Mouse (Mus musculus) limb, embryonic 15.5 days (tissue): Measurements from ENCODE around the gene Ino80. TPM values are rescaled to one million over a fixed set of nuclear protein-coding genes. Genes with fewer than 3 reads are reported as not detected.
A peak's percentile ranks its signal among the peaks of the same experiment; 100 is the strongest.

Experiments used
- ATAC-seq: fragments of 200-750 bp; cut with Nextera tagmentation; 2 replicates; pipeline ENCODE4 v1.8.0; 2017; ENCODE audit warnings: low read depth, moderate TSS enrichment; ENCODE audit not compliant: insufficient number of reproducible peaks, low FRiP score, low TSS enrichment
- H3K27ac ChIP-seq: fragments of 300-500 bp; sonication (generic); 2 replicates; pipeline ENCODE4 v1.5.1; 2015; ENCODE audit warnings: moderate library complexity, mild to moderate bottlenecking, inconsistent platforms
- H3K27me3 ChIP-seq: fragments of 300-500 bp; sonication (generic); 2 replicates; pipeline ENCODE4 v1.6.1; 2015; ENCODE audit warnings: inconsistent platforms
- H3K36me3 ChIP-seq: fragments of 300-500 bp; sonication (generic); 2 replicates; pipeline ENCODE4 v1.6.1; 2015; ENCODE audit warnings: inconsistent platforms
- H3K4me1 ChIP-seq: fragments of 300-500 bp; sonication (generic); 2 replicates; pipeline ENCODE4 v1.6.1; 2015; ENCODE audit warnings: inconsistent platforms
- H3K4me2 ChIP-seq: fragments of 300-500 bp; sonication (generic); 2 replicates; pipeline ENCODE4 v1.6.1; 2015; ENCODE audit warnings: mild to moderate bottlenecking, inconsistent platforms
- H3K4me3 ChIP-seq: fragments of 300-500 bp; sonication (generic); 2 replicates; pipeline ENCODE4 v1.5.1; 2015; ENCODE audit warnings: mild to moderate bottlenecking, inconsistent platforms
- H3K9ac ChIP-seq: fragments of 300-500 bp; sonication (generic); 2 replicates; pipeline ENCODE4 v1.6.1; 2015; ENCODE audit warnings: inconsistent platforms
- H3K9me3 ChIP-seq: fragments of 300-500 bp; sonication (generic); 2 replicates; pipeline ENCODE4 v1.6.1; 2016; ENCODE audit warnings: inconsistent platforms
- WGBS: fragments of 180-500 bp; shearing (Covaris S2); methylation state at CpG from one replicate; pipeline ENCODE4 v1.1.7; 2015; 5-methylcytosine and 5-hydroxymethylcytosine counted together
- polyA plus RNA-seq: library from polyadenylated mRNA; unstranded; fragments of >200 nt; fragmentation: Nextera tagmentation; extraction: Ambion mirVana; gene quantifications from 2 replicates; pipeline ENCODE4 v1.2.1, GENCODE M21; 2015

The Ino80 gene
- polyA plus RNA-seq, 1 experiment from 2014 or later, result 4.0 TPM

- ATAC-seq, result no peak
- Histone ChIP-seq H3K27ac (no peak overlapping the region), H3K9ac (no peak overlapping the region), H3K4me3 (no peak overlapping the region), H3K36me3 (no peaks in the 10 kb centered on the region), H3K4me2 (no peak overlapping the region), H3K4me1 (no peaks in the 10 kb centered on the region), H3K9me3 (no peaks in the 10 kb centered on the region), H3K27me3 (no peaks in the 10 kb centered on the region)
- 38% methylated on average over 6 of the region's 6 CpGs for WGBS
Observed at GRCm38 (mm10) chr2:119344537-119345138, 132.8 kb downstream of the Ino80 start.

DNA sequence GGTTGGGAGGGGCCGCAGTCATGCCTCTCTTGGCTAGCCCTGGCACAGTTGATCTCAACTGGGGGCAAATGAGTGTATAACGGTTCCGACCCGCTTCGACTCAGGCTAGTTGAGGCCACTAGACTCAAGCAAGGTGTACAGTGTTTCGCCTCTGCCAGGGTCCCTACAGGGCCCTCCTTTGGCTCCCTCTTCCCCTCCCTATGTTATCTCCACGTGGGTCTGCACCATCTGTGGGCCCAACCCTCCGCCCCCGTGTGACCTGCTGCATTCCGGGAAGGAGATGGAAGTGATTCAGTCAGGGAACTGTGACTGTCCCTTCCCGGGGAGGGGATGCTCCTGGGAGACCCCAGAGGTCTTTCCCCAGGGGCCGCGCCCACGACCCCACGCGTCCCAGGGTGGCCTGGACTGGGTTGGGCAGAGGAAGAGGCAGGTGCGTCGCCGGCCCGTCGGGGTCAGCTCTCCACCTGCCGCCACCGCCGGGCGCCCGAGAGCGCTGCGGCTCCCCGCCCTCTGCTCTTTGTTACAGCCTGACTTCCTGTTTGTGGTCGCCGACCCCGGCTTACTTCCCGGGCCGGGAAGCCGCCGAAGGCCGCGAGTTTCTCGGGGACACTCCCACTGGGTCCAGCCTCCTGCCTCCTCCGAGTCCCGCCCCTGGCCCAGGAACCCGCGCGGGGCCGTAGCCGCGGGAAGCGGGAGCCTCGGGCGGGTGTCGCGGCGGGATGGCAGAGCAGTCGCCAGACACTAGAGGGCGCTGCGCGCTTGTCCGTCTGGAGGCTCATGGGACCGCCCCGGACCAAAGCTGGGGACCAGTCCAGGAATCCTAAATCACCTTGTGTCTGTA, 139.8 kb downstream of the Ino80 start:
- Histone ChIP-seq H3K36me3 (no peaks in the 10 kb centered on the region), H3K4me2 (peak overlapping the region; percentile 76), H3K27ac (0 out of 2 replicates have a peak overlapping the region, but pooled peaks have one; percentile 0), H3K9ac (peak overlapping the region; percentile 49; the same call in 1 of the 2 replicates), H3K4me1 (peaks cover 6% of the 10 kb centered on the region; the same call in 1 of the 2 replicates), H3K9me3 (no peaks in the 10 kb centered on the region), H3K4me3 (peak overlapping the region; percentile 52), H3K27me3 (no peaks in the 10 kb centered on the region)
- peak; percentile 80 for ATAC-seq
- WGBS, result 7% methylated on average over 60 of the region's 60 CpGs

DNA sequence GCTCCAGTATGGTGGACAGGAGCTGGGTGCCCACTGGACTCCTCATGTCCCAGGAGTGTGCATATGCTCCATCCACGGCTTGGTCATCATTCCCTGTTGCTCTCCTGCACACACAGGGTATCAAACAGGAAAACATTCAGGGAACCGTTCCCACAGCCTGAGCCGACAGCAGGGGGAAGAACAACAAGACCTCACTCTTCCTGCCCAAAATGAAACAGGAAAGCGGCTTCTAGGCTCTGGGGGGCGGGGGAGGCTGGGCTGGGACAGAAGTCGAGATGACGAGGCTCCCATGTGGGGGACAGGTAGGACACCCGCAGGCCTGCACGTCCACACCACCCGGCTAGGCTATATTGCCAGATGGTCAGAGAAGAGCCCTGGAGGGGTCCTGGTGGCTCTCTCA, 141.0 kb downstream of the Ino80 start:
- H3K4me1 ChIP-seq, result peaks cover 6% of the 10 kb centered on the region; the same call in 1 of the 2 replicates
- peaks cover 9% of the 10 kb centered on the region for H3K27me3 ChIP-seq
- H3K9ac ChIP-seq, result no peak overlapping the region
- no peaks in the 10 kb centered on the region for H3K36me3 ChIP-seq
- WGBS, result 59% methylated on average over 10 of the region's 10 CpGs
- H3K4me3 ChIP-seq, result no peak overlapping the region
- H3K27ac ChIP-seq, result no peak overlapping the region
- no peaks in the 10 kb centered on the region for H3K9me3 ChIP-seq
- no peak for ATAC-seq
- no peak overlapping the region for H3K4me2 ChIP-seq

DNA sequence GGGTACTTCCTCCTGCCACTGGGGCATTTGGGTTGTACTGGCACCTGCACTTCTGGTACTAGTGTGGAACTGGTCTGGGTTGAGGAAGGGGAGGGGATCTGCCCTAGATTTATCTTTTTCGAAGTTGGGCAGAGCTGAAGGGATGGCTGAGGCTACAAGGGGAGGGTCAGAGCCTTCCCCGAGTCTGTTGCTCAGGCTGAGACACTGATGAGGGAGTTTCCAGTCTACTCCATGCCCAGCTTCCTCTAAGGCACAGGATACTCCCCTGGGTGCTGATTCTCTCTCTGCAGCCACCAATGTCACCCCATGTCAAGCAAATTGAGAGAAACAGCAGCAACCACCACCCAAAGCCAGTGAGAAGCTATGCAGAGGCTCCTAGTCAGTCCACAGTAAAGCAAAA, 141.5 kb downstream of the Ino80 start:
- Histone ChIP-seq H3K4me2 (no peak overlapping the region), H3K9ac (no peak overlapping the region), H3K27me3 (peaks cover 14% of the 10 kb centered on the region), H3K4me1 (peaks cover 6% of the 10 kb centered on the region; the same call in 1 of the 2 replicates), H3K9me3 (no peaks in the 10 kb centered on the region), H3K4me3 (no peak overlapping the region), H3K36me3 (no peaks in the 10 kb centered on the region), H3K27ac (no peak overlapping the region)
- ATAC-seq, result no peak
- WGBS, result 78% methylated on average over 2 of the region's 2 CpGs

GRCm38 (mm10) chr2:119335535-119335934, 142.0 kb downstream of the Ino80 start:
- no peaks in the 10 kb centered on the region for H3K36me3 ChIP-seq
- peaks cover 6% of the 10 kb centered on the region; the same call in 1 of the 2 replicates for H3K4me1 ChIP-seq
- no peak overlapping the region for H3K9ac ChIP-seq
- H3K4me3 ChIP-seq, result no peak overlapping the region
- no peak overlapping the region for H3K4me2 ChIP-seq
- H3K27ac ChIP-seq, result no peak overlapping the region
- 86% methylated on average over 1 of the region's 1 CpGs for WGBS
- no peak for ATAC-seq
- no peaks in the 10 kb centered on the region for H3K9me3 ChIP-seq
- peaks cover 19% of the 10 kb centered on the region for H3K27me3 ChIP-seq

DNA sequence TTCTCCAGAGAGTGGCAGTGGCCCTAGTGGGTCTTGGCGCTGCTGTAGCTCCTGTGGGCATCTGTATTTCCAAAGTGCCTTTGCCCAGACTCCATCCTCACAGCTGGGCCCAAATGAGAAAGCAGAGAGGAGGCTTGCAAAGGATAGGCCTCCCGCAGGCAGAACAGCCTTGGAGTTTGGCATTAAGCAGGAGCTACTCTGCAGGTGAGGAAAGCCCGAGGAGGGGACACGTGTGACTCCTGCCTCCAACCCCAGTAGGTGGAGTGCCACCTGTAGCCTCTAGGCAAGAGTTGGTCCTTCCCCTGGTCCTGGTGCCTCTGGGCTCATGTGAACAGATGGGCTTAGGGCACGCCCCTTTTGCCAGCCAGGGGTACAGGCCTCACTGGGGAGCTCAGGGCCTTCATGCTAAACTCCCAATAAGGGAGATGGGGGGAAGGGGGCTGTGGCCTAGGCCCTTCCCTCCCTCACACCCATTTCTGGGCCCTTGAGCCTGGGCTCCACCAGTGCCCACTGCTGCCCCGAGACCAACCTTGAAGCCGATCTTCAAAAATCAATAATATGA, 142.4 kb downstream of the Ino80 start:
- Histone ChIP-seq H3K9me3 (no peaks in the 10 kb centered on the region), H3K27ac (no peak overlapping the region), H3K4me1 (peaks cover 6% of the 10 kb centered on the region; the same call in 1 of the 2 replicates), H3K4me2 (no peak overlapping the region), H3K9ac (no peak overlapping the region), H3K36me3 (no peaks in the 10 kb centered on the region), H3K27me3 (peaks cover 23% of the 10 kb centered on the region), H3K4me3 (no peak overlapping the region)
- 68% methylated on average over 7 of the region's 7 CpGs for WGBS
- ATAC-seq, result no peak

- no peak for ATAC-seq
- Histone ChIP-seq H3K9ac (no peak overlapping the region), H3K36me3 (no peaks in the 10 kb centered on the region), H3K4me3 (no peak overlapping the region), H3K27me3 (peaks cover 27% of the 10 kb centered on the region), H3K4me2 (no peak overlapping the region), H3K9me3 (no peaks in the 10 kb centered on the region), H3K27ac (no peak overlapping the region), H3K4me1 (peaks cover 6% of the 10 kb centered on the region; the same call in 1 of the 2 replicates)
- WGBS, result 56% methylated on average over 1 of the region's 1 CpGs
Observed at GRCm38 (mm10) chr2:119334135-119334534, 143.4 kb downstream of the Ino80 start.

DNA sequence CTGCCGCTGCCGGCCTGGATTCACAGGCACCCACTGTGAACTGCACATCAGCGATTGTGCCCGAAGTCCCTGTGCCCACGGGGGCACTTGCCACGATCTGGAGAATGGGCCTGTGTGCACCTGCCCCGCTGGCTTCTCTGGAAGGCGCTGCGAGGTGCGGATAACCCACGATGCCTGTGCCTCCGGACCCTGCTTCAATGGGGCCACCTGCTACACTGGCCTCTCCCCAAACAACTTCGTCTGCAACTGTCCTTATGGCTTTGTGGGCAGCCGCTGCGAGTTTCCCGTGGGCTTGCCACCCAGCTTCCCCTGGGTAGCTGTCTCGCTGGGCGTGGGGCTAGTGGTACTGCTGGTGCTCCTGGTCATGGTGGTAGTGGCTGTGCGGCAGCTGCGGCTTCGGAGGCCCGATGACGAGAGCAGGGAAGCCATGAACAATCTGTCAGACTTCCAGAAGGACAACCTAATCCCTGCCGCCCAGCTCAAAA, 145.3 kb downstream of the Ino80 start:
- H3K9me3 ChIP-seq, result no peaks in the 10 kb centered on the region
- no peak overlapping the region for H3K27ac ChIP-seq
- H3K4me3 ChIP-seq, result no peak overlapping the region
- peaks cover 47% of the 10 kb centered on the region for H3K27me3 ChIP-seq
- WGBS, result 69% methylated on average over 24 of the region's 24 CpGs
- no peak overlapping the region for H3K4me2 ChIP-seq
- no peak for ATAC-seq
- H3K36me3 ChIP-seq, result no peaks in the 10 kb centered on the region
- H3K9ac ChIP-seq, result no peak overlapping the region
- H3K4me1 ChIP-seq, result peaks cover 8% of the 10 kb centered on the region

DNA sequence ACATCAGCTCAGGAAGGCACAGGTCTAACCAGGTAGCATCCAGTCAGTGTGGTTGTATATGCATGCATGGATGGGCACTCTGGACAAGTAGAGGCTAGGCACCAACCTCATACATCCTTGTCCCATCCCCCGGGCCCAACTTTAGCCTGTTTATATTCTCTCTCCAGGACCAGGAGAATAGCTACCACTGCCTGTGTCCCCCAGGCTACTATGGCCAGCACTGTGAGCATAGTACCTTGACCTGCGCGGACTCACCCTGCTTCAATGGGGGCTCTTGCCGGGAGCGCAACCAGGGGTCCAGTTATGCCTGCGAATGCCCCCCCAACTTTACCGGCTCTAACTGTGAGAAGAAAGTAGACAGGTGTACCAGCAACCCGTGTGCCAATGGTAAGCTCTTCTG, 146.7 kb downstream of the Ino80 start:
- Histone ChIP-seq H3K4me1 (peaks cover 21% of the 10 kb centered on the region), H3K27ac (no peak overlapping the region), H3K9me3 (no peaks in the 10 kb centered on the region), H3K9ac (no peak overlapping the region), H3K4me3 (no peak overlapping the region), H3K4me2 (no peak overlapping the region), H3K27me3 (peaks cover 61% of the 10 kb centered on the region), H3K36me3 (no peaks in the 10 kb centered on the region)
- WGBS, result 91% methylated on average over 8 of the region's 8 CpGs
- ATAC-seq, result no peak

DNA sequence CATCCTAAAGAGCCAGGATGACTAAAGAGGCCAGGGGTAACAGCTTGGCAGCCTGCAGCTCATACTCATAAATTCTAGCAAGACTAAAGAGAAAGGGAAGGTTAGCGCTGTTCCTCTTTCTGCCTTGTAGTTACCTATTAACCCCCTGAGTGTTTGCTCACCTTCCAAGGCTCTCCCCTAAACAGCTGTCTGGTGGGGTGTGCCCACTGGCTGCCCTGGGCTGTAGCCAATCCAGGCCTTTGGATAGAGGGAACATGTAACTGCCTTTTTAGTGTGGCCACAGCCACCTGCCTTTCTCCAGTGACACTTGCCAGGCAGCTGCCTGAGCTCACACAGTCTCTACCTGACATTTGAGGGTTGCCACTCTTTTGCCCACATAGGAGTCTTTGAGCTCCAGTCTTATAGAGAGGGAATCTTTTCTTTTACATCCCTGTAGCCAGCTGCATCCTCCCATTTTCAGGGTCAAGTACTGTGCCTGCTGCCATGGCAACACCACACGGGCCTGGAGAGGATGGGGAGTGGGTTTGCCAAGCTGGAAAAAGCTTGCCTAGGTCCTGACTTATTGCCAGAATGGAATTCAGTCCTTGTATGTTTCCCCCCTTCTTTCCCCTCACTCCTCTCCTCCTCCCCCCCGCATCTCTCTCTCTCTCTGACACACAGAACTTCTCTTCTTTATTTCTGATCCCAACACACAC, 148.2 kb downstream of the Ino80 start:
- ATAC-seq, result no peak
- no peaks in the 10 kb centered on the region for H3K36me3 ChIP-seq
- H3K4me1 ChIP-seq, result peaks cover 36% of the 10 kb centered on the region
- WGBS, result 42% methylated on average over 3 of the region's 3 CpGs
- H3K4me2 ChIP-seq, result no peak overlapping the region
- H3K9me3 ChIP-seq, result no peaks in the 10 kb centered on the region
- peaks cover 75% of the 10 kb centered on the region for H3K27me3 ChIP-seq
- no peak overlapping the region for H3K4me3 ChIP-seq
- no peak overlapping the region for H3K9ac ChIP-seq
- H3K27ac ChIP-seq, result no peak overlapping the region

GRCm38 (mm10) chr2:119328546-119328945, 148.9 kb downstream of the Ino80 start:
- Histone ChIP-seq H3K27ac (no peak overlapping the region), H3K27me3 (peaks cover 82% of the 10 kb centered on the region), H3K4me3 (no peak overlapping the region), H3K4me2 (0 out of 2 replicates have a peak overlapping the region, but pooled peaks have one; percentile 3), H3K36me3 (no peaks in the 10 kb centered on the region), H3K9ac (no peak overlapping the region), H3K4me1 (peaks cover 42% of the 10 kb centered on the region), H3K9me3 (no peaks in the 10 kb centered on the region)
- ATAC-seq, result no peak
- 42% methylated on average over 5 of the region's 5 CpGs for WGBS
